Mouse (Mus musculus) left cerebral cortex, adult 2 months (tissue): ENCODE results near the gene Abhd6. TPM values are rescaled to one million over a fixed set of nuclear protein-coding genes. Genes with fewer than 3 reads are reported as not detected.
"Not testable (repeated sequence)": the region's sequence is repeated elsewhere in the genome, so short reads cannot be mapped to it uniquely, and the experiment has no call there.

Experiments used
- DNase-seq, 2 experiments: peaks; one replicate each; pipeline ENCODE4 v3.0.0; 2021 to 2022; ENCODE audit warnings: low spot score in 2 of 2, mixed read lengths in 1 of 2; ENCODE audit errors: extremely low spot score in 1 of 2
- H3K27ac ChIP-seq: fragments of 200-600 bp; 2 replicates; pipeline ENCODE4 v1.8.1; 2022
- H3K4me3 ChIP-seq: fragments of 200-600 bp; 2 replicates; pipeline ENCODE4 v1.8.1; 2022
- CTCF ChIP-seq: fragments of 200-600 bp; IDR thresholded peaks from 2 replicates; pipeline ENCODE4 v1.8.1; 2022; ENCODE audit warnings: antibody characterized with exemption, mild to moderate bottlenecking, moderate library complexity
- intact Hi-C: fragments of 180-260 bp; cut with DNase I; formaldehyde crosslinking; loops from one replicate; pipeline ENCODE4 v1.15.1; 2025
- total RNA-seq, 2 experiments: library from RNA; stranded (reverse); gene quantifications; 2 replicates each; pipeline ENCODE4 v1.2.3; 2021

Abhd6 gene
- total RNA-seq, 2 experiments from 2014 or later = 69.2 to 78.7 TPM

GRCm38 (mm10) chr14:8000247-8000646 is 2.5 kb upstream of the Abhd6 start:
- no peak for DNase-seq
- Histone ChIP-seq H3K4me3 (no peak overlapping the region), H3K27ac (0 out of 2 replicates have a peak overlapping the region, but pooled peaks have one; percentile 37)
- intact Hi-C loops = loop anchor here (5.0 kb wide), 1 partner anchor 103 kb away; no protein-coding TSS in a partner anchor
- no peak for TF ChIP-seq CTCF

- intact Hi-C loops = loop anchor here (5.0 kb wide), 1 partner anchor 104 kb away; no protein-coding TSS in a partner anchor
- DNase-seq = peak; percentile 37 to 45
- peak overlapping the region; percentile 1; the same call in 1 of the 2 replicates for H3K4me3 ChIP-seq
- no peak for TF ChIP-seq CTCF
- H3K27ac ChIP-seq = peak overlapping the region; percentile 83
Measured at GRCm38 (mm10) chr14:8000831-8001685, 1.6 kb upstream of the Abhd6 start.

- peak in 1 of 2 experiments; percentile 60 for DNase-seq
- no peak for TF ChIP-seq CTCF
- Histone ChIP-seq H3K4me3 (peak overlapping the region; percentile 69), H3K27ac (peak overlapping the region; percentile 93)
- intact Hi-C loops = loop anchor here (2.0 to 5.0 kb wide), 2 partner anchors 28 to 106 kb away; no protein-coding TSS in a partner anchor
Measured at GRCm38 (mm10) chr14:8003093-8003670, 480 bp downstream of the Abhd6 start.

GRCm38 (mm10) chr14:8003727-8004670 is 1.3 kb downstream of the Abhd6 start:
- DNase-seq = no peak
- Histone ChIP-seq H3K27ac (peak overlapping the region; percentile 93), H3K4me3 (peak overlapping the region; percentile 69)
- intact Hi-C loops = loop anchor here (2.0 to 5.0 kb wide), 2 partner anchors 27 to 107 kb away; no protein-coding TSS in a partner anchor
- no peak for TF ChIP-seq CTCF

GRCm38 (mm10) chr14:8006061-8006460 is 3.4 kb downstream of the Abhd6 start:
- H3K27ac ChIP-seq, DNase-seq, H3K4me3 ChIP-seq, intact Hi-C loops: not testable (repeated sequence)

GRCm38 (mm10) chr14:8007084-8007483 is 4.4 kb downstream of the Abhd6 start:
- intact Hi-C loops = no loop called here
- H3K27ac ChIP-seq = no peak overlapping the region
- TF ChIP-seq CTCF = no peak
- no peak overlapping the region for H3K4me3 ChIP-seq
- no peak for DNase-seq

- TF ChIP-seq CTCF = no peak
- intact Hi-C loops = no loop called here
- no peak for DNase-seq
- Histone ChIP-seq H3K4me3 (no peak overlapping the region), H3K27ac (no peak overlapping the region)
Measured at GRCm38 (mm10) chr14:8007486-8007885, 4.8 kb downstream of the Abhd6 start.

- no peak overlapping the region for H3K4me3 ChIP-seq
- intact Hi-C loops = no loop called here
- TF ChIP-seq CTCF = no peak
- no peak for DNase-seq
- no peak overlapping the region for H3K27ac ChIP-seq
Measured at GRCm38 (mm10) chr14:8007923-8008322, 5.2 kb downstream of the Abhd6 start.

- TF ChIP-seq CTCF = no peak
- H3K4me3 ChIP-seq = no peak overlapping the region
- intact Hi-C loops = no loop called here
- no peak overlapping the region for H3K27ac ChIP-seq
- DNase-seq = no peak
Measured at GRCm38 (mm10) chr14:8011297-8011696, 8.6 kb downstream of the Abhd6 start.

GRCm38 (mm10) chr14:8011938-8012337 is 9.2 kb downstream of the Abhd6 start:
- Histone ChIP-seq H3K27ac (no peak overlapping the region), H3K4me3 (no peak overlapping the region)
- no peak for DNase-seq
- intact Hi-C loops = no loop called here
- no peak for TF ChIP-seq CTCF

GRCm38 (mm10) chr14:8015756-8016155 is 13.1 kb downstream of the Abhd6 start:
- intact Hi-C loops = no loop called here
- H3K4me3 ChIP-seq = no peak overlapping the region
- no peak for TF ChIP-seq CTCF

More at GRCm38 (mm10) chr14:8015756-8016155, 13.1 kb downstream of the Abhd6 start:
- H3K27ac ChIP-seq = no peak overlapping the region
- no peak for DNase-seq
